Mouse (Mus musculus): ENCODE data around the gene Foxp1. TPM values are rescaled to one million over a fixed set of nuclear protein-coding genes. Genes with fewer than 3 reads are reported as not detected.

The Foxp1 gene
- total and polyA plus RNA-seq, 2 experiments from 2014 or later, result 112 to 167 TPM

- DNase-seq, result no peak
- Histone ChIP-seq H3K36me3 (ENCODE audit: insufficient read depth) (no peaks in the 10 kb centered on the region), H3K4me2 (ENCODE audit: low read depth) (peak overlapping the region; percentile 33), H3K27ac (ENCODE audit: low read depth, low read length) (peak overlapping the region; percentile 37; the same call in 1 of the 2 replicates), H3K9me3 (ENCODE audit: low read length) (no peaks in the 10 kb centered on the region), H3K4me1 (ENCODE audit: insufficient read depth) (peaks cover 11% of the 10 kb centered on the region; the same call in 1 of the 2 replicates), H3K4me3 (ENCODE audit: low read depth, low read length) (peak overlapping the region; percentile 20; the same call in 1 of the 2 replicates), H3K27me3 (ENCODE audit: insufficient read depth, low read length) (no peaks in the 10 kb centered on the region; the same call in 1 of the 2 replicates), H3K9ac (0 out of 2 replicates have a peak overlapping the region, but pooled peaks have one; percentile 19)
- WGBS, result 39% methylated on average over 13 of the region's 13 CpGs
- no peak for TF ChIP-seq CTCF (IDR thresholded peaks at IDR 0.05; ENCODE audit: low read depth)
- no peak for ATAC-seq
These were observed 316.7 kb downstream of the Foxp1 start for GRCm38 (mm10) chr6:99205587-99206436.

- no peak for TF ChIP-seq CTCF (IDR thresholded peaks at IDR 0.05; ENCODE audit: low read depth)
- H3K4me3 ChIP-seq (ENCODE audit: low read depth, low read length), result peak overlapping the region; percentile 20
- DNase-seq (peak; percentile 24), ATAC-seq (no peak)
- no peaks in the 10 kb centered on the region for H3K9me3 ChIP-seq (ENCODE audit: low read length)
- no peak overlapping the region for H3K4me2 ChIP-seq (ENCODE audit: low read depth)
- H3K4me1 ChIP-seq (ENCODE audit: insufficient read depth), result peaks cover 15% of the 10 kb centered on the region
- WGBS, result 25% methylated on average over 7 of the region's 7 CpGs
- peak overlapping the region; percentile 37 for H3K27ac ChIP-seq (ENCODE audit: low read depth, low read length)
- no peaks in the 10 kb centered on the region for H3K36me3 ChIP-seq (ENCODE audit: insufficient read depth)
- no peaks in the 10 kb centered on the region; the same call in 1 of the 2 replicates for H3K27me3 ChIP-seq (ENCODE audit: insufficient read depth, low read length)
- peak overlapping the region; percentile 19; the same call in 1 of the 2 replicates for H3K9ac ChIP-seq
These were observed 317.5 kb downstream of the Foxp1 start for GRCm38 (mm10) chr6:99204780-99205586.

- no peaks in the 10 kb centered on the region for H3K36me3 ChIP-seq (ENCODE audit: insufficient read depth)
- ATAC-seq (peak; percentile 20; the same call in 1 of the 2 replicates), DNase-seq (peak; percentile 52)
- 5% methylated on average over 14 of the region's 14 CpGs for WGBS
- peak overlapping the region; percentile 37 for H3K27ac ChIP-seq (ENCODE audit: low read depth, low read length)
- peak overlapping the region; percentile 29; the same call in 1 of the 2 replicates for H3K4me2 ChIP-seq (ENCODE audit: low read depth)
- TF ChIP-seq CTCF (IDR thresholded peaks at IDR 0.05; ENCODE audit: low read depth), result no peak
- no peaks in the 10 kb centered on the region; the same call in 1 of the 2 replicates for H3K27me3 ChIP-seq (ENCODE audit: insufficient read depth, low read length)
- peaks cover 15% of the 10 kb centered on the region for H3K4me1 ChIP-seq (ENCODE audit: insufficient read depth)
- H3K9me3 ChIP-seq (ENCODE audit: low read length), result no peaks in the 10 kb centered on the region
- H3K4me3 ChIP-seq (ENCODE audit: low read depth, low read length), result peak overlapping the region; percentile 20
- H3K9ac ChIP-seq, result peak overlapping the region; percentile 33
These were observed 318.3 kb downstream of the Foxp1 start for GRCm38 (mm10) chr6:99204052-99204779.

GRCm38 (mm10) chr6:99203231-99203630 lies 319.3 kb downstream of the Foxp1 start:
- ATAC-seq (no peak), DNase-seq (peak; percentile 46)
- H3K4me2 ChIP-seq (ENCODE audit: low read depth), result peak overlapping the region; percentile 31
- peaks cover 15% of the 10 kb centered on the region for H3K4me1 ChIP-seq (ENCODE audit: insufficient read depth)
- TF ChIP-seq CTCF (IDR thresholded peaks at IDR 0.05; ENCODE audit: low read depth), result no peak
- WGBS, result 16% methylated on average over 11 of the region's 11 CpGs
- peak overlapping the region; percentile 23; the same call in 1 of the 2 replicates for H3K9ac ChIP-seq
- H3K36me3 ChIP-seq (ENCODE audit: insufficient read depth), result no peaks in the 10 kb centered on the region
- H3K4me3 ChIP-seq (ENCODE audit: low read depth, low read length), result 0 out of 2 replicates have a peak overlapping the region, but pooled peaks have one; percentile 14
- no peaks in the 10 kb centered on the region for H3K9me3 ChIP-seq (ENCODE audit: low read length)
- peak overlapping the region; percentile 57 for H3K27ac ChIP-seq (ENCODE audit: low read depth, low read length)
- H3K27me3 ChIP-seq (ENCODE audit: insufficient read depth, low read length), result no peaks in the 10 kb centered on the region; the same call in 1 of the 2 replicates

- 20% methylated on average over 4 of the region's 4 CpGs for WGBS
- DNase-seq (peak; percentile 17), ATAC-seq (no peak)
- H3K4me3 ChIP-seq (ENCODE audit: low read depth, low read length), result 0 out of 2 replicates have a peak overlapping the region, but pooled peaks have one; percentile 14
- H3K9me3 ChIP-seq (ENCODE audit: low read length), result no peaks in the 10 kb centered on the region
- peak overlapping the region; percentile 57 for H3K27ac ChIP-seq (ENCODE audit: low read depth, low read length)
- peaks cover 15% of the 10 kb centered on the region for H3K4me1 ChIP-seq (ENCODE audit: insufficient read depth)
- TF ChIP-seq CTCF (IDR thresholded peaks at IDR 0.05; ENCODE audit: low read depth), result no peak
- no peaks in the 10 kb centered on the region; the same call in 1 of the 2 replicates for H3K27me3 ChIP-seq (ENCODE audit: insufficient read depth, low read length)
- peak overlapping the region; percentile 31 for H3K4me2 ChIP-seq (ENCODE audit: low read depth)
- H3K36me3 ChIP-seq (ENCODE audit: insufficient read depth), result no peaks in the 10 kb centered on the region
- peak overlapping the region; percentile 23; the same call in 1 of the 2 replicates for H3K9ac ChIP-seq
These were observed 319.7 kb downstream of the Foxp1 start for GRCm38 (mm10) chr6:99202781-99203180.

- H3K9ac ChIP-seq, result peak overlapping the region; percentile 11; the same call in 1 of the 2 replicates
- 5% methylated on average over 4 of the region's 4 CpGs for WGBS
- H3K27ac ChIP-seq (ENCODE audit: low read depth, low read length), result no peak overlapping the region
- peak; percentile 25 for DNase-seq
- no peak overlapping the region for H3K4me3 ChIP-seq (ENCODE audit: low read depth, low read length)
- H3K4me1 ChIP-seq (ENCODE audit: insufficient read depth), result peaks cover 15% of the 10 kb centered on the region
- H3K4me2 ChIP-seq (ENCODE audit: low read depth), result peak overlapping the region; percentile 35
- no peak for ATAC-seq
- H3K36me3 ChIP-seq (ENCODE audit: insufficient read depth), result no peaks in the 10 kb centered on the region
- TF ChIP-seq CTCF (IDR thresholded peaks at IDR 0.05; ENCODE audit: low read depth), result no peak
- H3K27me3 ChIP-seq (ENCODE audit: insufficient read depth, low read length), result no peaks in the 10 kb centered on the region; the same call in 1 of the 2 replicates
- no peaks in the 10 kb centered on the region for H3K9me3 ChIP-seq (ENCODE audit: low read length)
These were observed 321.2 kb downstream of the Foxp1 start for GRCm38 (mm10) chr6:99201271-99201705.
